Mouse (Mus musculus): Measurements from ENCODE around the gene Insl3.

The Insl3 gene

DNA sequence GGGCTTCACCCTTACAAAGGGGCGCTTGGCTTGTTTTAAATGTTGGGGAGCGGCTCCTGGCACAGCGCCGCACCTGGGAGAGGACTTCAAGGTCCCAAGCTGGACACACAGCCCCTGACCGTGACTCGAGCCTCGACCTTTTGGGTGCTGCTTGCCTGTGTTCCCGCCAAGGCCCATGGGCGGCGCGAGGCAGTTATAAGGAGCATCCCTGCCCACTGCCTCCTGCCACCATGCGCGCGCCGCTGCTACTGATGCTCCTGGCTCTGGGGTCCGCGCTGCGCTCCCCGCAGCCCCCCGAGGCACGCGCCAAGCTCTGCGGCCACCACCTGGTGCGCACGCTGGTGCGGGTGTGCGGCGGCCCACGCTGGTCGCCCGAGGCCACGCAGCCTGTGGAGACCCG is at the start of gene Insl3:
Gene Insl3, plus strand, starts transcription at position 187 of the 400 bp plus-strand sequence.
- DNase-seq (ENCODE audit: low spot score in 2 of 2), result no peak

DNA sequence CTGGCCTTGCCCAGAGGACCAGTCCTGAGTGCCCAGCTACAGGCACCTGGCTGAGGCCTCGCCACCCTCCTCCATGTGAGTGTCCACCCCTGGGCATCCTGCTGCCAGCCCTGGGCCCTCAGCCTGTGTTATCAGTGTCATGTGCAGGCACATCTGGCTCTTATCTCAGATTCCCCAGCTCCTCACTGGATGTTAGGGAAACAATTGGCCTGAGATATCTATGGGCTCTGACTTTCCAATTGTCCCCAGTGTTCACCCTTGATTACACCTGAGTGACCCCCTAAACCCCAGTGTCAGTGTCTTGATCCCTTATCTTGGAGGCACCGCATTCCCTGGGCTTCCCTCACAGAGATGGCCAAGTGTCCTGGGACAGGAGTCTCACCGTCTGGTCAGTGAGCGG is 49.7 kb upstream of the Insl3 start:
- DNase-seq (ENCODE audit: low spot score in 2 of 2), result no peak

DNA sequence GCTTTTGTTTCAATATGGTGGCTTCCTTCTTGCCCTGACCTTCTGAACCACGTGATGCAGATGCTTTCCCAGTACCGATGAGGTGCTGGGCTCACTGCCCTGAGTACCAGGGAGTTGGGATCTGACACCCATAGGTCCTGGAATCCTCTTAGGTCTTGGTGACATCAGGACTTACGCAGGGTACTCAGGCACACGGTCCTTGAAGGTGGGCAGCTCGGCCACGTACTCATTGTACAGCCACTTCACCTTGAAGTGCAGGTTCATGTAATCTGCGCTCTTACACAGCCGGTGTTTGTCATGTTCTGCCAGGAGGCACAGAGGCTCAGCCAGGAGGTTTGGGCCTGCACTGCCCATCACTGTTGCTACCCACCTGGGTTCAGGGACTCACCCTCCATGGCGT is 43.5 kb upstream of the Insl3 start:
- DNase-seq (ENCODE audit: low spot score in 2 of 2), result no peak

DNA sequence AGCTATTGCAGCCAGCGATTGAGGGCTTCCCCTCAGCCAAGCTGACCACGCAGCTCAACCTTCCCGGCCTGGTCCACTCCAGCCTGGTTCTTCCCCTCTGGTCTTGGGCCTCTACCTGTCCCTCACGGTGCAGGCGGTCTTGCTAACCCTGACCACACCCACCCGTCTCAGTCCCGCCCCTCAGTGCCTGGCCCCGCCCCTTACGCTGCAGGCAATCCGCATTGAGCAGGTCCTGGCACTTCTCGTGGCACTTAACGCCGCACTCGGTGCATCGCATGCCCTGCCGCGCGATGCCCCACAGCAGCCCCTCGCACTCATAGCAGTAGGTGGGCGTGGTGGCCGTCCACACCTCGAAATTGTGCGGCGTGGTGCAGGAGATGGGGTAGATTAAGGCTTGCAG is 34.4 kb upstream of the Insl3 start:
- DNase-seq (ENCODE audit: low spot score in 2 of 2), result no peak

DNA sequence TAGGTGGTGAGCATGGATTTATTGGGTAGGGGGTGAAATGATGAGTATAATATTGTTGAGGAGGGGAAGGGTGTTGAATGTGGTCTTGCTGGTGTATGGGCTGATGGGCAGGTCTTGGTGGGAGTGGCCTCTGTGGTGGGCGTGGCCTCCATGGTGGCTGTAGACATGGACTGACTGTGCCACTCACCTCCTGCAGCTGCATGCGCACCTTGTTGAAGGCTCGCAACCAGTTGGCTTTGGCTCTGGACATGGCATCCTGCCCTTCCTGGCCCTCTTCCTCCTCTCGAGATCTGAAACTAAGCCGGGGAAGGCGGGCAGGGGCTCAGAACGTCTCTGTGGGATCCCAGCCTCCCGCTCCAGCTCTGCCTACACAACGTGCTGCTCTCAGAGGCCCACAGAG is 31.2 kb upstream of the Insl3 start:
- no peak for DNase-seq (ENCODE audit: low spot score in 2 of 2)

DNA sequence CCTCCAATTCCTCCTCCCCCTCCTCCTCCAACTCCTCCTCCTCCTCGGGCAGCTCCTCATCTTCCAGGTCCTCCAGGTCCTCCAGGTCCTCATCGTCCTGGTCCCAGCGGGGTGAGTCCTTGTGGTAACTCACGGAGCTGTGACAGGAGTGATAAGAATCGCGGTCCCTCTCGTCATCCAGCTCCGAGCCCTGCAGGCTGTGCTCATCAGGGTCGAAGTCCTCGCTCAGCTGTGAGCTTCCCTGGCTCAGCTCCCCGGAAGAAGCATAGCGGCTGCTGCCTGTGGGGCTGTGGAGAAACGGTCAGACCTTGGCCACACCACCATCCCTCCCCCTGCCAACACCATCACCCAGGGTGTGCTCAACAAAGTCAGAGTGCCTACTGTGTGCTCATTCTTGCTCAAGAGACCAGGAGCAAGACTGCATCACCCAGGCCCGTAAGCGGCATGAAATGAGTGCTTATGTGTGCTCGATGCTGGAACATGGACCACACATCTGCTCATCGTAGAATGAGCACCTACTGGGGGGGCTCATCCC is 30.4 kb upstream of the Insl3 start:
- no peak for DNase-seq (ENCODE audit: low spot score in 2 of 2)

DNA sequence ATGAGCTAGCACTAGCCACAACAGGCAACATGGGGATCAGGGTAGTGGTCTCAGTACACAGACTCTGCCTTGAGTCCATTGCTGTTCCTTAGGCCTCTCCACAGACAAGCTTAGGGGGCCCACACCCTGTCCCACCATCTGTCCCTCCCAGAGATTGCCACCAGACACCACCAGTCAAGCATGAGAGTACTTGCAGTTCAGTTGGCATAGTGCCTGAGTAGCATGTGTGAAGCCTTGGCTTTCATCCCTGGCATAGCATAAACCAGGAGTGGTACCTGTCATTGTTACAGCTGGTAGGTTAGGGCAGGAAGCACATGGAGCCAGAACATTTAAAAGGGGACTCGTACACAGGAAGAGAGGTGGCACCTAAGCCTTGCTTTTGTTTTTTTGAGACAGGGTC is 29.3 kb upstream of the Insl3 start:
- no peak for DNase-seq (ENCODE audit: low spot score in 2 of 2)

DNA sequence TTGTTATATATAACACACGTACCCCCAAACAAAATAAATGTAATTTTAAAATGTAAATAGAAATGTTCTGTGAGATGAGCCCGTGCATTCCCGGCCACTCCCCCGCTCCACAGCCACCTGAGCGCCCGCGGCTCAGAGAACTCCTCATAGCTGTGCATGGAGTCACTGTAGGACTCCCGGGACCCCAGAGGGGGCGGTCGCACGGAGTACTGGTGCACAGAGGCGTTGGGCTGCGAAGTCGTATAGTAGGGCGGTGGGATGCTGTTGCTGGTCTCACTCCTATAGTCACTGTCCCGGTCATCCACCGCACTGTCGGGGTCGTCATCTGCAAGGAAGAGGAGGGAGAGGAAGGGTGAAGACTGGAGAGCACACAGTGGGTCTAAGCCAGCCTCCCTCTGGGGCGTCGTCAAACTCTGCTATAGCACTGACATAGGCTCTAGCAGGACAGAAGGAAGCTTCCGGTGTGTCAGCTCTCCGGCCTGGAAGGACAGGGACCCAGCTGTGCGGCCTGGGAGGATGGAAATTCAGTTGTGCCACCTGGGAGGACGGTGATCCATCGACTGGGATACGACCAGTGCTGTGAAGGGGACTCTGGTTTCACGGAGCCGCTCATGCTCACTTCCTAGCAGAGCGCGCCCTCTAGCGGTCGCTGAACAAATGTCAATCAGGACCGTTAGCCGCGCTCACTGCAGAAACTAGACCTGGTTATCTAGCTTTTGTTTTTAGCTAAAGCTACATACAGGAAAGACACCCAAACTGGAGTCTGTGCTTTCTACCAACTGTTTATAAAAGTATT is 28.5 kb upstream of the Insl3 start:
- peak; percentile 67 to 76 for DNase-seq (ENCODE audit: low spot score in 2 of 2)

DNA sequence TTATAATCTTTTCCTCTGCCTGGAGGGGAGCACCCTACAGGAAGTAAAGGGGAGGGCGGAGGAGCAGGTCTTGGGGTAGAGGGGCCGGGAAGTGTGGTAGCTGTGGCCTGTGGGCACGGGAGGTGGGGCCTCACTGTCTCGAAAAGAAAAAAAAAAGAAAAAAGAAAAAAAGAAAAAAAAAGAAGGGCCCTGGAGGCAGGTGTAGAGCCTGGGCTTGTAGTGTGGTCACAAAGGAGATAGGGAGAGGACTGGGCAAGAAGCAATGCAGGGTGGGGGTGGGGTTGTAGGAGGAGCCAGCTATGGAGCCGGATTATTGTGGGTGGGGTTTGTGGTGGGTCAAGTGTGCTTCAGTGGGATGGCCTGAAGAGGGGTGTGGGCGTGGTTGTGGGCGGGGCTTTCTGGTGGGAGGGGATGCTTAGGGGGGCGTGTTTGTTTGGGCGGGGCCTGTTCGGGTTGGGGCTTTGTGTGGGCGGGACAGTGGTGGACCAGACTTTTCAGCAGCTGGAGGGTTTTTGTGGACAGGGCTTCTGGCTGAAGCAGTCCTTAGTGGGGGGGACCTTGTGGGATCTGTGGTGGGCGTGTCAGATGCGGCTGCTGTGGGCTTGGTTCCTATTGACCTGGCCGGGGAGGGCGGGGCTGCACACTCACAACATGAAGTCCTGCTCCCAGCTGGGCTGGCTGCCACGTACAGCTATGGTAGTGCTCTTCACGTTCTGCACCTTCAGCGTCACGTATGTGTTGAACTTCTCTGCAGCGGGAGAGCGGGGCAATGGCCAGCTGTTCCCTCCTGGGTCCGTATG is 23.5 kb upstream of the Insl3 start:
- no peak for DNase-seq (ENCODE audit: low spot score in 2 of 2)

DNA sequence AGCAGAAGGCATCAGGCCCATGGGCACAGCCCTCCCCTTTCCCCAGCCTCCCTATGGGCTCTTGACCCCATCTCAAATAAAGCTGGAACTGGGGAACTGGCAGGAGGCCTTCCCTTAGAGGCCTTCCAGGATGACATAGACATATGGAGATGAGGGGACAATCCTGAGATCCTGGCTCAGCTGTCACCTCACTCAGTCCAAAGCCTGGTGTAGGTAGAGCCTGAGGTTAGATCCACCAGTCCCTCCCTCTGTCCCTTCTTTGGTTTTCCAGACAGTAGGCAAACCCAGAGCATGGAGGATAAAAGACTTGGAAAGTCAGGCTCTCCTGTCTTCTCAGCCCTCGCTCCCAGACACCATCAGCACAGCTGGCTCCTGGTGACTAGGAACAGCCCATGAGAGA is 22.2 kb upstream of the Insl3 start:
- DNase-seq (ENCODE audit: low spot score in 2 of 2), result no peak

DNA sequence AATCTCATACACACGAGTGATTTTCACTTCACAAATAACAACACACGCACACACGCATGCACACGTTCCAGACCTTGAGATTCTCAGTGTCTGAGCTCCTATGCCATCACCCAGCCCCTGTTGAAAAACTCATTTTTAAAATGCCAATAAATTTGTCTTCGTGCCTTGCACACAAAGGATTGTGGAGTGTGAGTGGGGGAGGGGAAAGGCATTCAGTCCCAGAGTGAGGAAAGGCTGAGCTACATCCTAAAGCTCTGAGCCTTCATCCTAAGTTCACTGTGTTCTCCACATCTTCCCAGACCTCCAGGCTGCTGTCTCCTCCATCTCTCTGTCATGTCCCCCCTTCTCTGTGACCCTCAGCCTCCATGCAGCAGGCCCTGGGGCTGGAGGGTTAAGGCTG is 21.8 kb upstream of the Insl3 start:
- DNase-seq (ENCODE audit: low spot score in 2 of 2), result no peak

DNA sequence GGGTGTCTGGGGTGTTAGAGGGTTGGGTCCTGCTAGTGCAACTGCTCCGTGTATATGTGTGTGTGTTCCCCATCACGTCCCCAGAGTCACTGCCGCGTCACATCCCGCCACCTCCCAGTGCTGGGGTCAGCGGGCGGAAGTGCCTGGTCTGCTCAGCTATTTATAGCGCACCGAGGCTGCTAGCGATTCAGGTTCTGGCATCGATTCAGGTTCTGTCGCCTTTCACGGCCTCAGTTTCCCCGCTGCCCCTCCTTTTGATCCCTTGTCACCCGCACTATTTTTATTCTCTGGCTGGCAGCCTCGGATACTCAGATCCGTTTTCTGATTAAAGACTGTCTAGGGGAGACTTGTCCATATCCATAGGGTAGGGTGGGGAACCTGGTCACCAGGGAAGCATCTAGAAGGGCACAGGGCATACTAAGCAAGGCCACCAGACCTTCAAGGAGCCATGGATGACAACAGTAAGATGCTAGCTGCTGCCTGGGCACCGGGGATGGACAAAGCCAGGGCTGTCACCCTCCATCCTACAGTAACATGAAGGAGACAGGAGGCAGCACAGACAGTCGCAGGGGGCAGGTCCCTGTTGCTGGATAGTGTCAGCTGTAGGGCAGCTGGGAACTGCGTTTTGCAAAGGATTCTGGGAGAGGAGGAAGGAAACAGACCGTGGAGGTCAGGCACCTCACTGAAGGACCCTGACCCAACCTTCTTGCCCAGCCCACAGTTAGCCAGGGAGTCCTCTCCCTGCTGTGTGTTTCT is 20.6 kb upstream of the Insl3 start:
- no peak for DNase-seq (ENCODE audit: low spot score in 2 of 2)

DNA sequence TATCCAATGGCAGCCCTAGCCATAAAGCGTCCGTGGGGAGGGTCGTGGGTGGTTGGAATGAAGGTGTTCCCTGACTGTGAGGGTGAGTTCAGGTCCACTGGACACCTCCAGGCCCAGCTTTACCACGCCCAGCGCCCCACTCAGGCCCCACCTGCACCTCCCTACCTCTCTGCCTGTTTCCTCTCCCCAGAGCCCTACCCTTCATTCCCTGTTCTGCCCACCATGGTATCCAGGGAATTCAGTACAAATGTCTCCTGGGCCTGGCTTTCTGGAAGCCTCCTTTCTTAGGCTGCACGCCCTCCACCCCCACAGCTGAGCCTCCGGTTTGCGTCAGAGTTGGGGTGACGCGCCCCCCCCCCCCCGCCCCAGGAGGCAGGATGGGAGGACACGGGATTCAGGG is 18.8 kb upstream of the Insl3 start:
- no peak for DNase-seq (ENCODE audit: low spot score in 2 of 2)

DNA sequence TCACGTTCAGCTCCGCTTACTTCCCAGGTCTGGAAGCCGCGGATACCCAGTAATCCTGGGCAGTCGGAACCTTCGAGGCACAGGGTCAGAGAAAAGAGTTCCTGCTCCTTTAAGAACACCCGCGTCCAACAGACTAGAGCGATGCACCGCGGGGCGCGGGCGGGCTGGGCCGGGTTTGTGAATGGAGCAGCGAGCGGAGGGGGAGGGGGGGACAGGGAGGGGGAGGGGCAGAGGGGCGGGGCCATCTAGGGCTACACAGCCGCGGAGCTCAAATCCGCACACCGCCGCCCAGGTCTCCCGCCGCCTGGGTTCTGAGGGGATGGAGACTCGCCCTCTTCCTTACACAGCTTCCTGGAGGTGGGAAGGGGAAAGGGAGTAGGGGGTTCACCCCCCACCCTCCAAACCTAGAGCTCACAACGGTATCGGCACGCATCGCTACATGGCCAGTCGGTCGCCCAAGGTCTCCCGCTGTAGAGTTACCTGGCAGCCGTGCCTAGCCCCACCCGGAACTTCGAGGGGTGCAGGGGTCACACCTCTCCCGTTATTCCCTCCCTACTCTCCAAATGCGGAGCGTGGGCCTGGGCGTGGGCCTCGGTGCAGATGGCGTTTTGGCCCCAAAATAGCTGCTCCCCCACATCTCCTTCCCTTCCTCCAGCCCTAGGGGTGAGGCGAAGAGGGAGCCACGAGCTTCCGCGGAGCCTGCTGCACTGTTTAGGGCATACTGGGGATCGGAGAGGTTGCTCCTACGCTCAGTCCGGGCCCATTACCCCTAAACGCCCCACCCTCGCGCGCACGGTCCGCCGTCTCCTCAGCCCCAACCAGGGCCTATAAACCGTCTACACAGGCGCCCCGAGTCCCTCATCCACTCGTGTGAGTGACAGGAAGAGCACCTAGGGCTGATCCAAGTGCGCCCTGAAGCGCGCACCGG is 18.1 kb upstream of the Insl3 start:
- DNase-seq (ENCODE audit: low spot score in 2 of 2), result peak; percentile 67 to 70

DNA sequence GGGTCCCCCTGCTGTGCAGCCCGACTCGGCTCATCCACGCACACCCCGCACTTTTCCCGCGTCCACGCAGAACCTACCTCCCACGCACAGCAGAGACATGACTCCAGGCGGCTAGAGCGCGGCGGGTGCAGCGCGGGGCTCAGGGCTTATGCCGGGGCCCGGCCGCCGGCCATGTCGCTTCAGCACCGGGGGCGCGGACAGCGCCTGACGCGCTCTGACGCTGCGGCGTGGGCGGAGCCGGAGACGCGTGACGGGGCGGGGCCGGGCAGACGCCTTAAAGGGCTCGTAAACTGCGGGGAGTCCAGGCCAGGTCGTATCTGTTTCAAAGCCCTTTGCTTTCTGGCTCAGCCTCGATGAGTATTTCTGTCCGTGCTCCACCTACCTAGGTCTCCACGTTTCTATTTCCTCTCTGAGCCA is 17.5 kb upstream of the Insl3 start, which contains the start of gene Unc13a:
Gene Unc13a, minus strand, starts transcription at position 209 of the 417 bp plus-strand sequence.
- peak; percentile 86 to 89 for DNase-seq (ENCODE audit: low spot score in 2 of 2)

DNA sequence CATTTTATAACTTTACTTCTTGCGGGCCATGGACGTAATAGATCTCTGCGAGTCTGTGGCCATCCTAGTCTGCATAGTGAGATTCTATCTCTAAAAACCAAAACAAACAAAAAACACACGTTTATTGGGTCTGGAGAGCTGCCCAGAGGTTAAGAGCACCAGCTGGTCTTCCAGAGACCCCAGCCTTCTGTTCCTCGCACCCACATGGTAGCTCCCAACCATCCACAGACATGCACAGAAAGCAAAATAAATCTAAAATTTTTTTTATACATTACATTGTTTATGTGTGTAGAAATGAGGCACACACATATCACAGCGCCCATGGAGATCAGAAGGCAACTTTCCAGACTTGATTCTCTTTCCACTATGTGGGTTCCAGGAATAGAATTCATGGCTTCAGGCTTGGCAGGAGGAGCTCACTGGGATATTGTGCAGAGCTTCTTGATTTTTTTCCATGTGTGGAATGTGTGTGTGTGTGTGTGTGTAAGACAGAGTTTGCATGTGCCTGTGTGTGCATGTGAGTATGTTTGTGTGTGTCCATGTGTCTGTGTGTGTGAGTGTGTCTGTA is 16.8 kb upstream of the Insl3 start:
- no peak for DNase-seq (ENCODE audit: low spot score in 2 of 2)

DNA sequence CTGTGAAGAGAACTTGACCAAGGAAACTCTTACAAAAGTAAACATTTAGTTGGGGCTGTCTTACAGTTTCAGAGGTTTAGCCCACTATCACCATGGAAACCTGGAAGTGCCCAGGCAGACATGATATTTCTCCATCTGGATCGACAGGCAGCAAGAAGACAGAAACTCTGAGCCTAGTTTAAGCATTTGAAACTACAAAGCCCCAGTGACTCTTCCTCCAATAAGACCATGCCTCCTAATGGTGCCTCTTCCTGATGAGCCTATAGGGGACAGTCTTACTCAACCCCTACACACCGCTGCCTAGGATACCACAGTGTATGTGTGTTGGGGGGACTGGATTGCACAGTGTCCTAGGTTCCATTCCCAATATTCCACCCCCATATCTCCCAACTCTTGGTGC is 14.9 kb upstream of the Insl3 start:
- DNase-seq (ENCODE audit: low spot score in 2 of 2), result no peak

DNA sequence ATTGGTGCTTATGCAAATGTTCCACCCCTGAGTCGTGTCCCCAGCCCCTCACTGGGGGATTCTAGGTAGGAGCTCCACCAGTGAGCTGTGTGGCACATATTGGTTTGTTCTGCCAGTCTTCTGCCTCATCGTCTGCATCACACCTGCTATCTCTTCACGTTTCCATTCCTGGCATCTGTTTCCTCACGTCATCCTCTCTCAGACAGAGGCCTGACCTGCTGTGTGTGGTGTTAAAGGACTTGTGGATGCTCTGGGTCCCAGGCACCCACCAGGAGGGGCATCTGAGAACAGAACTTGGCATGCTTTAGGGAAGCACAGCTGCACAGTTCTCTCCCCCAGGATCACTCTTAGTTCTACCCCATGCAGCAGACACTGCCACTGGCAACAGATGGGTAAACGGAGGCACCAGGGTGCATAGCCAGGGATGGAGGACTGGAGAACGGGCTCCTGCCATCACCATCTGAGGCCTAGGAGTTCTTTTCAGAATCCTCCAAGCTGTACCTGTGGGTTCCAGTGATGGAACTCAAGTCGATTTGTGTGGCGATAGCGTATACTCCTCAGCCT is 13.5 kb upstream of the Insl3 start:
- no peak for DNase-seq (ENCODE audit: low spot score in 2 of 2)

DNA sequence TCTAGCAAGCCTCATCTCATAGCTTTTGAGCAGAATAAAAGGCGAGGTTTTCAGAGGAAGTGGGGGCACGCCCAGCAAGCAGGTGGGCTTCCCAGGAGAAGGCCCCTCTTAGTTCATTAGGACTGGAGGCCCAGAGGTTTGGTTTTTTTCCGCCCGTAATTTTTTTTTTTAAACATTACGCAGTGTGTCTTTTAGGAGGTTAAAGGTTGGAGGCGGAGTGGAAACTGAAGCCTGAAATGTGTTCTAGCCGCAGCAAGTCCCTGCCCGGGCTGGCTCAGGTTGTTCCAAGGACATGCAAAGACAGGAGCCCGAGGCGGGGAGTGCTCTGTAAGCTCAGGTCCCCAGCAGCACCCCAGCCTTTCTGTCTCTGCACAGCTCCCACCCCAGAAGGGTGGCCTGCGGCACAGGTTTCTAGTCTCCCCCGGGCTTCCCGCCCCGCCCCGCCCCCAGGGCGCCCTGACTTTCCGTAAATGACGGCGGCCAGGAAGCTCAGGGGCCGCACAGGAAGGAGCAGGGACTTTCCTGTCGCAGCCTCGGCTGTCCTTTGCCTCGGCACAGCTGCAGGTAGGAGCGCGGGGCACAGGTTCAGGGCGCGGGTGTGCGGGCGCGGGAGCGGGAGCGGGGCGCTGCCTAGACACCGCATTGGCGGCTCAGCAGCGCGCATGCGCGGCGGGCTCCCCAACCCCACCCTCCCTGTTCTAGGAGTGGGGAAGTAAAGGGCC is 12.8 kb upstream of the Insl3 start, which contains the start of gene Jak3:
Gene Jak3, plus strand, starts transcription at position 277 of the 722 bp plus-strand sequence.
- no peak for DNase-seq (ENCODE audit: low spot score in 2 of 2)
